Mouse (Mus musculus): ENCODE results near the gene Gm21761.
"Not testable (repeated sequence)": the region's sequence is repeated elsewhere in the genome, so short reads cannot be mapped to it uniquely, and the experiment has no call there.

GRCm38 (mm10) chr13:119965968-119966367, 36.9 kb upstream of the Gm21761 start:
- not testable (repeated sequence) for TF ChIP-seq POLR2A (IDR thresholded peaks at IDR 0.05; ENCODE audit: borderline replicate concordance, control insufficient read depth, low read depth, low read length); CTCF (IDR thresholded peaks at IDR 0.05; ENCODE audit: control insufficient read depth, insufficient read depth, low read length)

All from bone marrow, adult 2 months (tissue).